In genomic region chr7:128612521-128613181, GRCm38 (mm10) we compare ENCODE assay signal across 8 mouse cellular contexts. TPM values are rescaled to one million over a fixed set of nuclear protein-coding genes. Genes with fewer than 3 reads are reported as not detected.
DNase-seq lines count a peak whose midpoint lies in the region; ATAC-seq and TF ChIP-seq lines count a peak whose summit lies in the region.

No protein-coding gene starts in this region.

- intact Hi-C loops in gastrocnemius, adult 2 months (cut with DNase I), result loop anchor here (5.0 kb wide), 2 partner anchors 50 to 90 kb away; partner anchors contain the start of gene Bag3

- H3K27me3 ChIP-seq in intestine, postnatal 0 days (replicated peaks; ENCODE audit: control insufficient read depth, insufficient read depth, low read length), result no peaks in the 10 kb centered on the region

- no peaks in the 10 kb centered on the region for H3K9me3 ChIP-seq in intestine, postnatal 0 days (ENCODE audit: control insufficient read depth)

- no peaks in the 10 kb centered on the region for H3K36me3 ChIP-seq in intestine, postnatal 0 days (ENCODE audit: control insufficient read depth, insufficient read depth)
- H3K36me3 ChIP-seq in macrophage (ENCODE audit: inconsistent target), result no peaks in the 10 kb centered on the region

- peaks cover 12% of the 10 kb centered on the region for H3K4me1 ChIP-seq in brown adipose tissue, adult 24 weeks (ENCODE audit: control insufficient read depth, insufficient read depth, insufficient read length, low read length)
- H3K4me1 ChIP-seq in intestine, postnatal 0 days (replicated peaks; ENCODE audit: control insufficient read depth, insufficient read depth, low read length), result no peaks in the 10 kb centered on the region

- TF ChIP-seq CTCF in gastrocnemius, adult 2 months (IDR thresholded peaks at IDR 0.05), result no peak
- no peak for TF ChIP-seq CTCF in intestine, postnatal 0 days (IDR thresholded peaks at IDR 0.05; ENCODE audit: low read depth)

- peak overlapping the region; percentile 94 for H3K27ac ChIP-seq in gastrocnemius, adult 2 months
- no peak overlapping the region for H3K27ac ChIP-seq in brown adipose tissue, adult 24 weeks (replicated peaks; ENCODE audit: low read depth, low read length)
- no peak overlapping the region for H3K27ac ChIP-seq in intestine, postnatal 0 days (ENCODE audit: low read depth, low read length)
- H3K27ac ChIP-seq in macrophage, result no peak overlapping the region

- ATAC-seq in intestine, postnatal 0 days, result no peak

- WGBS in intestine, postnatal 0 days, result 77% methylated on average over 12 of the region's 12 CpGs
- WGBS in macrophage (ENCODE audit: missing documents), result 59% methylated on average over 12 of the region's 12 CpGs

- peak overlapping the region; percentile 96 for H3K4me3 ChIP-seq in gastrocnemius, adult 2 months
- H3K4me3 ChIP-seq in brown adipose tissue, adult 24 weeks (ENCODE audit: insufficient read depth, low read depth, low read length), result peak overlapping the region; percentile 79
- peak overlapping the region; percentile 80; the same call in 1 of the 2 replicates for H3K4me3 ChIP-seq in intestine, postnatal 0 days (ENCODE audit: low read depth, low read length)
- peak overlapping the region; percentile 52 for H3K4me3 ChIP-seq in macrophage (ENCODE audit: inconsistent target)

- H3K79me2 ChIP-seq in macrophage (ENCODE audit: inconsistent target), result peaks cover 52% of the 10 kb centered on the region

- H3K4me2 ChIP-seq in intestine, postnatal 0 days (replicated peaks; ENCODE audit: low read depth), result peak overlapping the region; percentile 98

- no peak overlapping the region for H3K9ac ChIP-seq in intestine, postnatal 0 days (ENCODE audit: low read depth, low read length)

- no peak for DNase-seq in gastrocnemius, adult 2 months
- no peak for DNase-seq in gastrocnemius, postnatal 25 days
- DNase-seq in urinary bladder, postnatal 14 days (ENCODE audit: low spot score), result no peak
- DNase-seq in right cerebral cortex, adult 2 months (ENCODE audit: low spot score in 2 of 2), result no peak
- DNase-seq in spleen, postnatal 4 days (ENCODE audit: low spot score in 2 of 2), result no peak

RNA-seq across cellular contexts. Expression of gene Inpp5f, which starts 1.5 kb away (rescaled TPM):
- 1 to 10 TPM; 2.8 to 3.1 TPM for total RNA-seq in gastrocnemius, adult 2 months (2021)
- total RNA-seq in gastrocnemius, postnatal 25 days (2021), result 1 to 10 TPM; 2.3 to 4.1 TPM
- polyA plus RNA-seq in brown adipose tissue, adult 24 weeks (2012; ENCODE audit: insufficient read depth, insufficient read length, missing spikeins), result 4.3 and 7.7 TPM in 2 replicates
- polyA plus RNA-seq in intestine, postnatal 0 days (2015; fragmentation: Nextera tagmentation; extraction: Ambion mirVana), result 8.3 and 9.3 TPM in 2 replicates
- total RNA-seq in macrophage (2018; cell fraction: chromatin; rRNA removed), result 10 to 100 TPM in 23 of 26 experiments, 1 to 10 TPM in 3; 5.7 to 75.4 (median 44.8) TPM
- total RNA-seq in macrophage (2018; cell fraction: cytosol; rRNA removed), result 10 to 100 TPM in 23 of 26 experiments, 1 to 10 TPM in 3; 7.5 to 18.9 (median 13.6) TPM
- total RNA-seq in macrophage (2018; cell fraction: nucleus; rRNA removed), result 10 to 100 TPM in 24 of 26 experiments, 1 to 10 TPM in 2; 5.5 to 46.5 (median 25.7) TPM
- 12.0 to 19.5 TPM (median 18.5 TPM) in 3 replicates for polyA plus RNA-seq in macrophage (2018)
